Mouse (Mus musculus): Measurements from ENCODE around the gene Gdf3.

DNA sequence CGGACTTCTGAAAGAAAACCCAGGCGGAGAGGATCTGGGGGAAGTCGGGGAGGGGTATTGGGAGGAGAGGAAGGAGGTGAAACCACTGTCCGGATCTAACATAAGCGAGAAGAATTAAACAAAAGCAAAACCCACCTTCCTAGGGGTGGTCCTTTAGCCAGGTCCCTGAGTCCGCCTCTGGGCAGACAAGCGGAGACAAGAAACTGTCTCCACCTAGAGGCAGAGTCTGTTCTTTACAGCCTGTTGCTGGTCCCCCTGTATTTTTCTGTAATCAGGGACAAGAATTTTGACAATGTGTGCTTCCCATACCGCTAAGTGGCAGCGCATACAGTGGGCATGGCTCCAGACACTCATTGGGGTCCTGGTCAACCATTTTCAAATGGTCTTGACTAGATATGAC is 23.5 kb upstream of the Gdf3 start:
- TF ChIP-seq EP300 (optimal IDR thresholded peaks at IDR 0.05) (no peak), CTCF (IDR thresholded peaks at IDR 0.05; ENCODE audit: low read depth) (peak; percentile 66)
